Mouse (Mus musculus): Measurements from ENCODE around the gene Grin1. TPM values are rescaled to one million over a fixed set of nuclear protein-coding genes. Genes with fewer than 3 reads are reported as not detected.
A peak's percentile ranks its signal among the peaks of the same experiment; 100 is the strongest.

Grin1 gene
- polyA plus RNA-seq, 1 experiment from 2014 or later, result 1.3 TPM

GRCm38 (mm10) chr2:25298046-25298445 lies 20.9 kb downstream of the Grin1 start:
- no peaks in the 10 kb centered on the region for H3K27me3 ChIP-seq (ENCODE audit: control insufficient read depth, insufficient read depth, low read length)
- DNase-seq (ENCODE audit: low spot score), result no peak
- no peaks in the 10 kb centered on the region for H3K4me1 ChIP-seq (replicated peaks; ENCODE audit: control insufficient read depth, insufficient read depth)
- H3K4me2 ChIP-seq (replicated peaks; ENCODE audit: low read depth), result no peak overlapping the region
- TF ChIP-seq EP300 (optimal IDR thresholded peaks at IDR 0.05) (no peak), CTCF (IDR thresholded peaks at IDR 0.05; ENCODE audit: low read depth) (no peak)
- no peaks in the 10 kb centered on the region for H3K9me3 ChIP-seq (ENCODE audit: control insufficient read depth, low read length)
- no peak overlapping the region for H3K27ac ChIP-seq (replicated peaks)
- H3K36me3 ChIP-seq (ENCODE audit: control insufficient read depth, insufficient read depth, low read length), result no peaks in the 10 kb centered on the region
- H3K9ac ChIP-seq (ENCODE audit: low read length), result no peak overlapping the region
- no peak for ATAC-seq (ENCODE audit: low FRiP score, low TSS enrichment)
- H3K4me3 ChIP-seq (ENCODE audit: low read depth, low read length), result no peak overlapping the region
- WGBS, result 73% methylated on average over 10 of the region's 10 CpGs

- H3K36me3 ChIP-seq (ENCODE audit: control insufficient read depth, insufficient read depth, low read length), result no peaks in the 10 kb centered on the region
- WGBS, result 75% methylated on average over 8 of the region's 8 CpGs
- DNase-seq (ENCODE audit: low spot score), result no peak
- H3K27me3 ChIP-seq (ENCODE audit: control insufficient read depth, insufficient read depth, low read length), result no peaks in the 10 kb centered on the region
- H3K27ac ChIP-seq (replicated peaks), result no peak overlapping the region
- no peak overlapping the region for H3K4me2 ChIP-seq (replicated peaks; ENCODE audit: low read depth)
- no peaks in the 10 kb centered on the region for H3K4me1 ChIP-seq (replicated peaks; ENCODE audit: control insufficient read depth, insufficient read depth)
- TF ChIP-seq CTCF (IDR thresholded peaks at IDR 0.05; ENCODE audit: low read depth) (no peak), EP300 (optimal IDR thresholded peaks at IDR 0.05) (no peak)
- no peak for ATAC-seq (ENCODE audit: low FRiP score, low TSS enrichment)
- H3K4me3 ChIP-seq (ENCODE audit: low read depth, low read length), result no peak overlapping the region
- no peak overlapping the region for H3K9ac ChIP-seq (ENCODE audit: low read length)
- no peaks in the 10 kb centered on the region for H3K9me3 ChIP-seq (ENCODE audit: control insufficient read depth, low read length)
Measured at GRCm38 (mm10) chr2:25297093-25297492, 21.9 kb downstream of the Grin1 start.

GRCm38 (mm10) chr2:25293706-25294105 lies 25.3 kb downstream of the Grin1 start:
- H3K9ac ChIP-seq (ENCODE audit: low read length), result no peak overlapping the region
- H3K36me3 ChIP-seq (ENCODE audit: control insufficient read depth, insufficient read depth, low read length), result no peaks in the 10 kb centered on the region
- WGBS, result 69% methylated on average over 9 of the region's 9 CpGs
- DNase-seq (ENCODE audit: low spot score) (no peak), ATAC-seq (ENCODE audit: low FRiP score, low TSS enrichment) (no peak)
- TF ChIP-seq CTCF (IDR thresholded peaks at IDR 0.05; ENCODE audit: low read depth), result no peak
- TF ChIP-seq EP300 (optimal IDR thresholded peaks at IDR 0.05), result no peak
- H3K9me3 ChIP-seq (ENCODE audit: control insufficient read depth, low read length), result no peaks in the 10 kb centered on the region
- H3K4me2 ChIP-seq (replicated peaks; ENCODE audit: low read depth), result no peak overlapping the region
- H3K4me1 ChIP-seq (replicated peaks; ENCODE audit: control insufficient read depth, insufficient read depth), result peaks cover 2% of the 10 kb centered on the region; the same call in 1 of the 2 replicates
- no peak overlapping the region for H3K27ac ChIP-seq (replicated peaks)
- no peak overlapping the region for H3K4me3 ChIP-seq (ENCODE audit: low read depth, low read length)
- H3K27me3 ChIP-seq (ENCODE audit: control insufficient read depth, insufficient read depth, low read length), result peaks cover 8% of the 10 kb centered on the region; the same call in 1 of the 2 replicates

- H3K4me2 ChIP-seq (replicated peaks; ENCODE audit: low read depth), result peak overlapping the region; percentile 70
- H3K27me3 ChIP-seq (ENCODE audit: control insufficient read depth, insufficient read depth, low read length), result peaks cover 8% of the 10 kb centered on the region; the same call in 1 of the 2 replicates
- peaks cover 8% of the 10 kb centered on the region; the same call in 1 of the 2 replicates for H3K4me1 ChIP-seq (replicated peaks; ENCODE audit: control insufficient read depth, insufficient read depth)
- peak overlapping the region; percentile 23; the same call in 1 of the 2 replicates for H3K9ac ChIP-seq (ENCODE audit: low read length)
- H3K27ac ChIP-seq (replicated peaks), result no peak overlapping the region
- ATAC-seq (ENCODE audit: low FRiP score, low TSS enrichment) (no peak; the same call in 1 of the 2 replicates), DNase-seq (ENCODE audit: low spot score) (peak; percentile 84)
- 0% methylated on average over 1 of the region's 1 CpGs for WGBS
- TF ChIP-seq CTCF (IDR thresholded peaks at IDR 0.05; ENCODE audit: low read depth) (peak; percentile 93), EP300 (optimal IDR thresholded peaks at IDR 0.05) (no peak)
- H3K36me3 ChIP-seq (ENCODE audit: control insufficient read depth, insufficient read depth, low read length), result no peaks in the 10 kb centered on the region
- no peaks in the 10 kb centered on the region for H3K9me3 ChIP-seq (ENCODE audit: control insufficient read depth, low read length)
- peak overlapping the region; percentile 38; the same call in 1 of the 2 replicates for H3K4me3 ChIP-seq (ENCODE audit: low read depth, low read length)
Measured at GRCm38 (mm10) chr2:25292856-25293255, 26.1 kb downstream of the Grin1 start.

- Histone ChIP-seq H3K4me2 (replicated peaks; ENCODE audit: low read depth) (peak overlapping the region; percentile 70), H3K27me3 (ENCODE audit: control insufficient read depth, insufficient read depth, low read length) (peaks cover 8% of the 10 kb centered on the region; the same call in 1 of the 2 replicates)
Measured at GRCm38 (mm10) chr2:25292054-25292544, 26.9 kb downstream of the Grin1 start.

More at GRCm38 (mm10) chr2:25292054-25292544, 26.9 kb downstream of the Grin1 start:
- no peak; the same call in 1 of the 2 replicates for ATAC-seq (ENCODE audit: low FRiP score, low TSS enrichment)
- Histone ChIP-seq H3K9ac (ENCODE audit: low read length) (peak overlapping the region; percentile 23), H3K4me3 (ENCODE audit: low read depth, low read length) (peak overlapping the region; percentile 38), H3K36me3 (ENCODE audit: control insufficient read depth, insufficient read depth, low read length) (no peaks in the 10 kb centered on the region), H3K4me1 (replicated peaks; ENCODE audit: control insufficient read depth, insufficient read depth) (peaks cover 8% of the 10 kb centered on the region; the same call in 1 of the 2 replicates), H3K9me3 (ENCODE audit: control insufficient read depth, low read length) (no peaks in the 10 kb centered on the region), H3K27ac (replicated peaks) (no peak overlapping the region)
- peak; percentile 66 for DNase-seq (ENCODE audit: low spot score)
- 4% methylated on average over 41 of the region's 43 CpGs for WGBS
- TF ChIP-seq CTCF (IDR thresholded peaks at IDR 0.05; ENCODE audit: low read depth) (no peak), EP300 (optimal IDR thresholded peaks at IDR 0.05) (no peak)

Measured in stomach, postnatal 0 days (tissue).